Mouse (Mus musculus) macrophage (primary cell): ENCODE results near the gene Mfap1a. TPM values are rescaled to one million over a fixed set of nuclear protein-coding genes. Genes with fewer than 3 reads are reported as not detected.
A peak's percentile ranks its signal among the peaks of the same experiment; 100 is the strongest.
"Not testable (repeated sequence)": the region's sequence is repeated elsewhere in the genome, so short reads cannot be mapped to it uniquely, and the experiment has no call there.

ENCODE experiments used
- H3K27ac ChIP-seq: fragments of 350-480 bp; formaldehyde crosslinking; 2 replicates; pipeline ENCODE4 v1.9.0; 2021
- H3K36me3 ChIP-seq: fragments of 350-480 bp; formaldehyde crosslinking; 2 replicates; pipeline ENCODE4 v1.9.0; 2021; ENCODE audit errors: inconsistent target
- H3K4me3 ChIP-seq: fragments of 350-480 bp; formaldehyde crosslinking; 2 replicates; pipeline ENCODE4 v1.9.0; 2021; ENCODE audit errors: inconsistent target
- H3K79me2 ChIP-seq: fragments of 350-480 bp; formaldehyde crosslinking; 2 replicates; pipeline ENCODE4 v1.9.0; 2021; ENCODE audit errors: inconsistent target
- WGBS: methylation state at CpG from one replicate; pipeline ENCODE4 v1.1.7; 2026; ENCODE audit warnings: inconsistent platforms; ENCODE audit not compliant: missing documents; 5-methylcytosine and 5-hydroxymethylcytosine counted together
- polyA plus RNA-seq: library from polyadenylated mRNA; stranded (reverse); fragments of 250-400 nt; gene quantifications from 3 replicates; pipeline ENCODE4 v1.2.4, GENCODE M21; 2018; ENCODE audit warnings: inconsistent platforms

The Mfap1a gene
- polyA plus RNA-seq, 1 experiment from 2014 or later: 47.6 TPM

DNA sequence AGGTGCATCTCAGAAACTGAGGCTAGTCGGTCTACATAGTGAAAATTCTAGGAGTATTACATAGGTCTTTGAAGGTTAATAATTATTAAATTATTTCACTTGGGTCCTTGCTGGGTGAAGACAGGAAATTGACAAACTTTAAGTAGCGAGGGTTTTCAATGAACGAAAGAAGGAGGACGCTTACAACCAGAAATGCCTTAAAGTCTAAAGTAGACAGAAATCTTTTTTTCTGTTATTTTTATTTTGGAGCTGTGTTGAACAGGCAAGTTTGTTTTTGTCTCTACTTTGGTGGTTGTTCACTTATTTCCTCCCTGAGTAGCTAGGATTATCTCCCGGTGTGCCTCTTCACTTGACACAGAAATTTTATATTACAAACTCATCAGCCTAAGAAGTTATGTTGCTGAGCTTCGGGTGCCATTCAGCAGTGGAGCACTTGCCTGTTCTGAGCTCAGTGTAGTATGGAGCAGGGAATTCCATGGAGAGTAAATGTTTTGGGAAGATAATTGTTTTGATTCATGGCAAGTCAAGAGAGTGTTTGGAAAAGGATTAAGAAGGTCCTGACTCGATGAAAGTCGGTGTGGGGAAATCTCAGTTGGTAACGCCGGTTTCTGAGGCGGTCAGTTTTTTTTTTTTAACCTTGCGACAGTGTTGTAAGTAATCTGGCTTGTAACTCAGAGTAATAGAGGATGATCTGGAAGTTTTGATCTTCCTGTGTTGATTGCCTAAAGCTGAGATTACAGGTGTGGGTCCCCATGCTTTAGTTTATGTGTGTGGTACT lies 897 bp upstream of the Mfap1a start:
- peak overlapping the region; percentile 64 for H3K27ac ChIP-seq
- H3K36me3 ChIP-seq: no peaks in the 10 kb centered on the region
- peaks cover 75% of the 10 kb centered on the region for H3K79me2 ChIP-seq
- peak overlapping the region; percentile 69 for H3K4me3 ChIP-seq
- 5% methylated on average over 12 of the region's 12 CpGs for WGBS

GRCm38 (mm10) chr2:121501550-121501949 lies 4.9 kb downstream of the Mfap1a start:
- H3K79me2 ChIP-seq: peaks cover 30% of the 10 kb centered on the region
- H3K4me3 ChIP-seq, H3K36me3 ChIP-seq, H3K27ac ChIP-seq: not testable (repeated sequence)
- no CpG with 5 or more reads among the region's 6 CpGs for WGBS

GRCm38 (mm10) chr2:121484403-121484802 lies 22.1 kb downstream of the Mfap1a start:
- not testable (repeated sequence) for H3K36me3 ChIP-seq, H3K27ac ChIP-seq, H3K4me3 ChIP-seq, H3K79me2 ChIP-seq
- no CpG with 5 or more reads among the region's 2 CpGs for WGBS

DNA sequence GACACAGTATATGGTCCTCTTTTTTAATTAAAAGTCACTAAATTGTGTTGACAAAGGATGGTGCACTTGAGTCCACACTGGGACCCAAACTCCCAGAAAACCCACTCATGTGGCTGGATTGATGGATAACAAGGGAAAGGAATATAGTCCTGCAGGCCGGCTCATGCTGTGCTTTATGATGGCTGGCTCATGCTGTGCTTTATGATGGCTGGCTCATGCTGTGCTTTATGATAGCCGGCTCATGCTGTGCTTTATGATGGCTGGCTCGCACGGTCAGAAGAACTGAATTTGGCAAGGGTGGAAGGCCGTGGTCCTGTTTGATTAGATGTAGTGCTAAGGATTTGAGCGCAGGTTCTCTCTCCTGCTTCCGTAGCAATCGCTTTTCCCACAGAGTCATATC lies 22.9 kb downstream of the Mfap1a start:
- Histone ChIP-seq H3K36me3 (no peaks in the 10 kb centered on the region), H3K79me2 (no peaks in the 10 kb centered on the region), H3K4me3 (no peak overlapping the region), H3K27ac (no peak overlapping the region)
- 96% methylated on average over 8 of the region's 8 CpGs for WGBS

- WGBS: 89% methylated on average over 13 of the region's 13 CpGs
- not testable (repeated sequence) for H3K36me3 ChIP-seq, H3K27ac ChIP-seq, H3K4me3 ChIP-seq, H3K79me2 ChIP-seq
Measured at GRCm38 (mm10) chr2:121480916-121481315, 25.5 kb downstream of the Mfap1a start.

- H3K4me3 ChIP-seq: no peak overlapping the region
- no peaks in the 10 kb centered on the region for H3K36me3 ChIP-seq
- H3K27ac ChIP-seq: no peak overlapping the region
- 58% methylated on average over 2 of the region's 3 CpGs for WGBS
- no peaks in the 10 kb centered on the region for H3K79me2 ChIP-seq
Measured at GRCm38 (mm10) chr2:121480498-121480897, 26.0 kb downstream of the Mfap1a start.

- H3K36me3 ChIP-seq: no peaks in the 10 kb centered on the region
- no peak overlapping the region for H3K27ac ChIP-seq
- peaks cover 11% of the 10 kb centered on the region for H3K79me2 ChIP-seq
- no peak overlapping the region for H3K4me3 ChIP-seq
- 93% methylated on average over 3 of the region's 3 CpGs for WGBS
Measured at GRCm38 (mm10) chr2:121477491-121478266, 28.8 kb downstream of the Mfap1a start.

DNA sequence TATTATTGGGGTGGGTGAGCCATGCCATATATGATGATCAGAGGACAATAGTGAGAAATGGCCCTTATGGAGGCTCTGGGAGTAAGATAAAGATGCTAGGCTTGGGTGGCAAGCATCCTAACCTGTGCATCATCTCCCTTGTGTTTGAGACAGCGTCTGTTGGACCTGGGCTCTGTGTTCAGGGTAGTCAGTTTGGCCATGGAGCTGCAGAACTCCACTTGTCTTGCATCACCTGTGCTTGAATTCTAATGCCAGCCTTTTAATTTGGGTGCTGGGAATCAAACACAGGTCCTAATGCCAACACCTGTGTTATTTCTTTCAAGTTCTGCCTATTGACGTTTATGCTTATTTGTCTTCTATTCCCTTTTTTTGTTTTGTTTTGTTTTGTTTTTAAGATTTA lies 31.2 kb downstream of the Mfap1a start:
- not testable (repeated sequence) for H3K27ac ChIP-seq, H3K4me3 ChIP-seq, H3K36me3 ChIP-seq
- 100% methylated on average over 2 of the region's 2 CpGs for WGBS
- peaks cover 32% of the 10 kb centered on the region for H3K79me2 ChIP-seq

GRCm38 (mm10) chr2:121474180-121474535 lies 32.3 kb downstream of the Mfap1a start:
- Histone ChIP-seq H3K4me3 (peak overlapping the region; percentile 75), H3K36me3 (no peaks in the 10 kb centered on the region), H3K27ac (peak overlapping the region; percentile 54), H3K79me2 (peaks cover 32% of the 10 kb centered on the region)
- WGBS: 32% methylated on average over 8 of the region's 8 CpGs

DNA sequence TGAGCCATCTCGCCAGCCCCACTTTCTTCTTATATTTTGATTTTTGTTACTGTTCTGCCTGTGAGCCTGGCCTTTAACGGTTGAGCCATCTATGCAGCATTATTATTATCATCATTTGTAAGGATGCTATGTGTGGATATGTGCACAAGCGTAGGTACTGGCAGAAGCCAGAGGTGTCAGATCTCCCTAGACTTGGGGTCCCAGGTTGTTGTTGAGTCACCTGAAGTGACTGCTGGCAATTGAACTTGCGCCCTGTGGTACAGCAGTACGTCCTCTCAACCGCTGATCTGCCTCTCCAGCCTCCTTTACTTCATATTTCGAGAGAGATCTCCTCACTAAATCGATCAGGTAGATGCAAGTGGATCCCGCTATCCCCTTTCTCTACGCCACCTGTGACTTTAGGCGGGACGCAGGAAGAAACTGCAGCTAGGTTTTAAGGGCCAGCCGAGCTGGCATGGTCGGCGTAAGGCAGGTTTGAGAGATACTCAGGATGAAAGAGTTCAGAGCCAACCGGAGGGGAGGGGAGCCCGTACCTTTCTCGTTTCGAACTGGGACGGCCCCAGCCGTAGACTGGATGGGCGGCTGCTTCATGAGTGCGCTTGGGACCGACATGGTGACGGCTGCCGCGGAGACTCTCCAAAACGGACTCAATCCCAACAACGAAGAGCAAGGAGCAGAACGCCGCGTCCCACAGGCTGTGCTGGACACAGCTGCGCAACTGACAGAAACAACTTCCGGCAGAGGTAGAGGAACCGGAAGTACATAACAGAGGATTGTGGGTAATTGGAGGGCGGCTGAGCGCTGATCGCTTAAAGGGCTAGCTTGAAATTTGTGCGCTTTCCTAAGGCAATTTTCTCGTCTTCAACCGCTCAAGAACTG lies 32.9 kb downstream of the Mfap1a start, which contains the start of gene Mfap1b:
Gene Mfap1b, minus strand, starts transcription at position 767 of the 879 bp plus-strand sequence.
- Histone ChIP-seq H3K4me3 (peak within 1 kb of the TSS; percentile 75), H3K79me2 (peaks cover 32% of the 10 kb centered on the region), H3K27ac (peak within 1 kb of the TSS; percentile 54)
- H3K36me3 ChIP-seq: not testable (repeated sequence)
- WGBS: 6% methylated on average over 23 of the region's 41 CpGs

- H3K4me3 ChIP-seq: peak overlapping the region; percentile 75; the same call in 1 of the 2 replicates
- WGBS: 100% methylated on average over 2 of the region's 3 CpGs
Measured at GRCm38 (mm10) chr2:121472783-121473182, 33.7 kb downstream of the Mfap1a start.

GRCm38 (mm10) chr2:121468982-121469381 lies 37.5 kb downstream of the Mfap1a start:
- H3K4me3 ChIP-seq, H3K36me3 ChIP-seq, H3K27ac ChIP-seq: not testable (repeated sequence)
- peaks cover 32% of the 10 kb centered on the region for H3K79me2 ChIP-seq
- WGBS: no CpG with 5 or more reads among the region's 6 CpGs

More at GRCm38 (mm10) chr2:121472783-121473182, 33.7 kb downstream of the Mfap1a start:
- H3K36me3 ChIP-seq, H3K27ac ChIP-seq: not testable (repeated sequence)
- peaks cover 32% of the 10 kb centered on the region for H3K79me2 ChIP-seq

DNA sequence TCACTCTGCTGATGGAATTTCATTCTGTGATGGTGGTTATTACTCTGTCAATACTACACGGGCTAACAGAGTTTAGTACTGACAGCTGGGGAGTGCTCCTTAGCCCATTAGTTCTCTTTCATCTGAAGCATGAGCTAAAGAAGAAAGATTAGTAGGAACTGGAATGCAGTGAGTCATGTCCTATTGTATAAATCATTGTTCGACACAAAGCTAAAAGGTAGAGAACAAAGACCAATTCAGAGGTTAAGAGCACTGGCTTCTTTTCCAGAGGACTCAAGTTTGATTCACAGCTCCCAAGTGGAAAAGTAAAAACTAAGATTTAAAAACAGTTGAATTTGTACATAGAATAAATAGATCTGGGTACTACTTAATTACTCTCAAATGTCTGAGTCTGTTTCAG lies 46.4 kb downstream of the Mfap1a start:
- H3K27ac ChIP-seq: no peak overlapping the region
- WGBS: 83% methylated on average over 1 of the region's 2 CpGs
- H3K36me3 ChIP-seq: peaks cover 6% of the 10 kb centered on the region; the same call in 1 of the 2 replicates
- peaks cover 10% of the 10 kb centered on the region; the same call in 1 of the 2 replicates for H3K79me2 ChIP-seq
- H3K4me3 ChIP-seq: no peak overlapping the region
